Mouse (Mus musculus) bone marrow, adult 2 months (tissue): Measurements from ENCODE around the gene 4931428F04Rik. TPM values are rescaled to one million over a fixed set of nuclear protein-coding genes. Genes with fewer than 3 reads are reported as not detected.

Experiments
- H3K27ac ChIP-seq: fragments of 200-500 bp; 2 replicates; pipeline ENCODE4 v1.5.1; 2012; ENCODE audit warnings: low read depth, mild to moderate bottlenecking, control low read depth, inconsistent platforms, low read length; ENCODE audit not compliant: control insufficient read depth, poor library complexity, insufficient read depth
- H3K4me1 ChIP-seq: fragments of 200-500 bp; 2 replicates; pipeline ENCODE4 v1.6.1; 2011; ENCODE audit warnings: low read length; ENCODE audit not compliant: control insufficient read depth, insufficient read depth
- H3K4me3 ChIP-seq: fragments of 200-500 bp; replicated peaks from 2 replicates; pipeline ENCODE3; 2011; ENCODE audit warnings: mild to moderate bottlenecking, low read depth, low read length, control low read depth; ENCODE audit not compliant: control insufficient read depth
- CTCF ChIP-seq: fragments of 200-500 bp; IDR thresholded peaks from 2 replicates; pipeline ENCODE4 v1.5.1; 2011; ENCODE audit warnings: low read length, control low read depth; ENCODE audit not compliant: control insufficient read depth, insufficient read depth
- POLR2A ChIP-seq: fragments of 200-500 bp; IDR thresholded peaks from 2 replicates; pipeline ENCODE4 v1.6.1; 2011; ENCODE audit warnings: low read depth, mild to moderate bottlenecking, control low read depth, low read length, borderline replicate concordance; ENCODE audit not compliant: control insufficient read depth
- WGBS: fragments of 180-500 bp; shearing (Covaris S2); methylation state at CpG from one replicate; pipeline ENCODE4 v1.1.7; 2018; 5-methylcytosine and 5-hydroxymethylcytosine counted together
- polyA plus RNA-seq: library from polyadenylated mRNA; stranded (reverse); fragments of >200 nt; gene quantifications from 2 replicates; pipeline ENCODE4 v1.2.4, GENCODE M21; 2011; ENCODE audit warnings: low replicate concordance; ENCODE audit not compliant: missing spikeins, insufficient read depth, insufficient read length

Gene 4931428F04Rik
- polyA plus RNA-seq, 1 experiment: 2.2 TPM

GRCm38 (mm10) chr8:105268342-105269074, 21.2 kb downstream of the 4931428F04Rik start:
- TF ChIP-seq POLR2A (peak; percentile 6; the same call in 1 of the 2 replicates), CTCF (no peak)
- 40% methylated on average over 65 of the region's 65 CpGs for WGBS
- H3K27ac ChIP-seq: no peak overlapping the region; the same call in 1 of the 2 replicates
- H3K4me3 ChIP-seq: no peak overlapping the region
- no peaks in the 10 kb centered on the region for H3K4me1 ChIP-seq

- H3K4me1 ChIP-seq: no peaks in the 10 kb centered on the region; the same call in 1 of the 2 replicates
- 51% methylated on average over 13 of the region's 13 CpGs for WGBS
Measured at GRCm38 (mm10) chr8:105266775-105267174, 22.9 kb downstream of the 4931428F04Rik start.

GRCm38 (mm10) chr8:105265128-105265527, 24.5 kb downstream of the 4931428F04Rik start:
- peaks cover 6% of the 10 kb centered on the region; the same call in 1 of the 2 replicates for H3K4me1 ChIP-seq
- 0 out of 2 replicates have a peak overlapping the region, but pooled peaks have one; percentile 2 for H3K27ac ChIP-seq
- WGBS: 1% methylated on average over 10 of the region's 10 CpGs
- TF ChIP-seq CTCF (no peak), POLR2A (no peak)
- peak overlapping the region; percentile 43 for H3K4me3 ChIP-seq

More at GRCm38 (mm10) chr8:105266775-105267174, 22.9 kb downstream of the 4931428F04Rik start:
- Histone ChIP-seq H3K4me3 (no peak overlapping the region), H3K27ac (0 out of 2 replicates have a peak overlapping the region, but pooled peaks have one; percentile 36)
- no peak for TF ChIP-seq CTCF
- no peak for TF ChIP-seq POLR2A

GRCm38 (mm10) chr8:105264024-105264982, 25.4 kb downstream of the 4931428F04Rik start, which contains the start of the genes Tradd and Fbxl8:
Gene Tradd (minus strand): TSS chr8:105264609.
Gene Fbxl8 (plus strand): TSS chr8:105264648.
- peaks cover 11% of the 10 kb centered on the region for H3K4me1 ChIP-seq
- TF ChIP-seq CTCF (peak; percentile 6; the same call in 1 of the 2 replicates), POLR2A (peak; percentile 61; the same call in 1 of the 2 replicates)
- peak within 1 kb of the TSS; percentile 99 for H3K4me3 ChIP-seq
- H3K27ac ChIP-seq: peak within 1 kb of the TSS; percentile 73
- WGBS: 1% methylated on average over 54 of the region's 54 CpGs

GRCm38 (mm10) chr8:105263244-105263912, 26.3 kb downstream of the 4931428F04Rik start:
- Histone ChIP-seq H3K27ac (no peak overlapping the region), H3K4me1 (peaks cover 11% of the 10 kb centered on the region), H3K4me3 (peak overlapping the region; percentile 99)
- TF ChIP-seq CTCF (no peak), POLR2A (no peak)
- WGBS: 53% methylated on average over 16 of the region's 16 CpGs

- 87% methylated on average over 12 of the region's 12 CpGs for WGBS
- Histone ChIP-seq H3K4me3 (no peak overlapping the region), H3K27ac (no peak overlapping the region), H3K4me1 (peaks cover 11% of the 10 kb centered on the region)
- TF ChIP-seq CTCF (no peak), POLR2A (no peak)
Measured at GRCm38 (mm10) chr8:105261326-105261980, 28.2 kb downstream of the 4931428F04Rik start.
